Comparison of ENCODE assay signal across 15 mouse cellular contexts in genomic region chr11:63299712-63300581, GRCm38 (mm10).
DNase-seq lines count a peak whose midpoint lies in the region; ATAC-seq lines count a peak whose summit lies in the region.
"Had no signal": no experiment of that assay in that cellular context is flagged by ENCODE, and none has a peak within 500 bp of the region (broad histone marks: within the 10 kb centered on the region; RNA-seq: fewer than 3 reads in every experiment).

No protein-coding gene starts in this region.

- no peak overlapping the region for H3K27ac ChIP-seq in hindbrain, embryonic 12.5 days
- H3K27ac ChIP-seq in hindbrain, embryonic 10.5 days = no peak overlapping the region
- H3K27ac ChIP-seq in neural tube, embryonic 11.5 days (ENCODE audit: low read depth, low read length) = no peak overlapping the region
- H3K27ac ChIP-seq: limb, embryonic 12.5 days had no signal

- H3K4me3 ChIP-seq in hindbrain, embryonic 12.5 days = no peak overlapping the region
- H3K4me3 ChIP-seq in hindbrain, embryonic 10.5 days = no peak overlapping the region
- H3K4me3 ChIP-seq in neural tube, embryonic 11.5 days (ENCODE audit: low read depth, low read length) = no peak overlapping the region
- H3K4me3 ChIP-seq: erythroblast, embryonic 14.5 days; limb, embryonic 12.5 days had no signal

- H3K9ac ChIP-seq in hindbrain, embryonic 12.5 days = peak overlapping the region; percentile 6; the same call in 1 of the 2 replicates
- no peak overlapping the region for H3K9ac ChIP-seq in neural tube, embryonic 11.5 days (ENCODE audit: low read length)
- H3K9ac ChIP-seq: limb, embryonic 12.5 days had no signal

- H3K36me3 ChIP-seq in hindbrain, embryonic 12.5 days = no peaks in the 10 kb centered on the region
- no peaks in the 10 kb centered on the region for H3K36me3 ChIP-seq in hindbrain, embryonic 10.5 days
- H3K36me3 ChIP-seq in neural tube, embryonic 11.5 days (ENCODE audit: control insufficient read depth, insufficient read depth, low read length) = no peaks in the 10 kb centered on the region
- H3K36me3 ChIP-seq: limb, embryonic 12.5 days had no signal

- 24% methylated on average over 14 of the region's 14 CpGs for WGBS in hindbrain, embryonic 12.5 days
- WGBS in hindbrain, embryonic 10.5 days = 33% methylated on average over 14 of the region's 14 CpGs
- WGBS in neural tube, embryonic 11.5 days = 18% methylated on average over 14 of the region's 14 CpGs

- 0 out of 2 replicates have a peak overlapping the region, but pooled peaks have one; percentile 2 for H3K4me2 ChIP-seq in hindbrain, embryonic 12.5 days (replicated peaks)
- H3K4me2 ChIP-seq in neural tube, embryonic 11.5 days (ENCODE audit: low read depth) = no peak overlapping the region
- H3K4me2 ChIP-seq: limb, embryonic 12.5 days had no signal

- ATAC-seq in hindbrain, embryonic 12.5 days (ENCODE audit: low FRiP score) = peak; percentile 64; the same call in 1 of the 2 replicates
- no peak for ATAC-seq in neural tube, embryonic 11.5 days (ENCODE audit: insufficient read depth, low FRiP score, low TSS enrichment)
- ATAC-seq: inflammation-experienced regulatory T-cells, adult 6 months had no signal

- peaks cover 7% of the 10 kb centered on the region for H3K27me3 ChIP-seq in hindbrain, embryonic 12.5 days
- no peaks in the 10 kb centered on the region for H3K27me3 ChIP-seq in hindbrain, embryonic 10.5 days (ENCODE audit: insufficient read depth, poor library complexity, severe bottlenecking)
- H3K27me3 ChIP-seq in neural tube, embryonic 11.5 days (ENCODE audit: control insufficient read depth, insufficient read depth, low read length) = no peaks in the 10 kb centered on the region

- no peaks in the 10 kb centered on the region for H3K9me3 ChIP-seq in hindbrain, embryonic 12.5 days (replicated peaks)
- no peaks in the 10 kb centered on the region for H3K9me3 ChIP-seq in hindbrain, embryonic 10.5 days
- no peaks in the 10 kb centered on the region for H3K9me3 ChIP-seq in neural tube, embryonic 11.5 days (ENCODE audit: control insufficient read depth, low read length)
- H3K9me3 ChIP-seq: limb, embryonic 12.5 days had no signal

- H3K4me1 ChIP-seq in hindbrain, embryonic 12.5 days = peaks cover 16% of the 10 kb centered on the region
- peaks cover 12% of the 10 kb centered on the region for H3K4me1 ChIP-seq in hindbrain, embryonic 10.5 days (replicated peaks)
- H3K4me1 ChIP-seq in neural tube, embryonic 11.5 days (ENCODE audit: control insufficient read depth, insufficient read depth, low read length) = peaks cover 4% of the 10 kb centered on the region; the same call in 1 of the 2 replicates

- DNase-seq in hindbrain, embryonic 10.5 days (ENCODE audit: low spot score) = no peak
- DNase-seq in neural tube, embryonic 11.5 days (ENCODE audit: low spot score) = peak; percentile 34
- DNase-seq in neural tube, embryonic 10.5 days (ENCODE audit: extremely low spot score, low spot score) = no peak
- DNase-seq in hindlimb bud, embryonic 11.5 days (ENCODE audit: extremely low spot score, low read depth, low spot score) = peak; percentile 47
- no peak for DNase-seq in urinary bladder, postnatal 36 days (ENCODE audit: low spot score in 2 of 2)
- DNase-seq in layer of hippocampus, adult 11-12 months (ENCODE audit: low spot score) = no peak
- no peak for DNase-seq in gastrocnemius, adult 8-10 months (ENCODE audit: low spot score in 2 of 2)
- DNase-seq: adrenal gland, postnatal 25 days; cerebellum, postnatal 36 days; gastrocnemius, postnatal 25 days; thymus, adult 18-20 months had no signal

Comparison
In these comparisons a context has a peak if more than half of its experiments do, and no peak if none do; other contexts are left out.
1. DNase-seq: peak in neural tube, embryonic 11.5 days (single experiment) and hindlimb bud, embryonic 11.5 days (single experiment); none in hindbrain, embryonic 10.5 days (single experiment), neural tube, embryonic 10.5 days (single experiment), urinary bladder, postnatal 36 days (0 of 2), layer of hippocampus, adult 11-12 months (single experiment) and gastrocnemius, adult 8-10 months (0 of 2).